Mouse (Mus musculus) macrophage (primary cell): ENCODE results near the gene Nr1d1. TPM values are rescaled to one million over a fixed set of nuclear protein-coding genes. Genes with fewer than 3 reads are reported as not detected.
A peak's percentile ranks its signal among the peaks of the same experiment; 100 is the strongest.

Experiments used
- H3K27ac ChIP-seq: fragments of 350-480 bp; formaldehyde crosslinking; 2 replicates; pipeline ENCODE4 v1.9.0; 2021
- H3K36me3 ChIP-seq: fragments of 350-480 bp; formaldehyde crosslinking; 2 replicates; pipeline ENCODE4 v1.9.0; 2021; ENCODE audit errors: inconsistent target
- H3K4me3 ChIP-seq: fragments of 350-480 bp; formaldehyde crosslinking; 2 replicates; pipeline ENCODE4 v1.9.0; 2021; ENCODE audit errors: inconsistent target
- H3K79me2 ChIP-seq: fragments of 350-480 bp; formaldehyde crosslinking; 2 replicates; pipeline ENCODE4 v1.9.0; 2021; ENCODE audit errors: inconsistent target
- WGBS: methylation state at CpG from one replicate; pipeline ENCODE4 v1.1.7; 2026; ENCODE audit warnings: inconsistent platforms; ENCODE audit not compliant: missing documents; 5-methylcytosine and 5-hydroxymethylcytosine counted together
- polyA plus RNA-seq: library from polyadenylated mRNA; stranded (reverse); fragments of 250-400 nt; gene quantifications from 3 replicates; pipeline ENCODE4 v1.2.4, GENCODE M21; 2018; ENCODE audit warnings: inconsistent platforms
- total RNA-seq, 78 experiments: library from RNA; depleted of rRNA; stranded (reverse); fragments of 250-400 nt; gene quantifications; 1 replicate in 9 of 78; 2 replicates in 24 of 78; 3 replicates in 43 of 78; 4 replicates in 2 of 78; pipeline ENCODE4 v1.2.4; 2018; ENCODE audit warnings: inconsistent platforms in 56 of 78

The Nr1d1 gene
- 10 to 100 TPM in 3 of 26 experiments, 1 to 10 TPM in 19, under 1 TPM in 2, not detected in 2; 0.22 to 19.5 (median 1.8) TPM for total RNA-seq (2018; cell fraction: chromatin; rRNA removed)
- 10 to 100 TPM in 3 of 26 experiments, 1 to 10 TPM in 22, under 1 TPM in 1; 0.80 to 16.2 (median 2.0) TPM for total RNA-seq (2018; cell fraction: cytosol; rRNA removed)
- 10 to 100 TPM in 6 of 26 experiments, 1 to 10 TPM in 14, under 1 TPM in 6; 0.30 to 28.5 (median 1.6) TPM for total RNA-seq (2018; cell fraction: nucleus; rRNA removed)
- 3.0 to 7.6 TPM (median 4.9 TPM) in 3 replicates for polyA plus RNA-seq

DNA sequence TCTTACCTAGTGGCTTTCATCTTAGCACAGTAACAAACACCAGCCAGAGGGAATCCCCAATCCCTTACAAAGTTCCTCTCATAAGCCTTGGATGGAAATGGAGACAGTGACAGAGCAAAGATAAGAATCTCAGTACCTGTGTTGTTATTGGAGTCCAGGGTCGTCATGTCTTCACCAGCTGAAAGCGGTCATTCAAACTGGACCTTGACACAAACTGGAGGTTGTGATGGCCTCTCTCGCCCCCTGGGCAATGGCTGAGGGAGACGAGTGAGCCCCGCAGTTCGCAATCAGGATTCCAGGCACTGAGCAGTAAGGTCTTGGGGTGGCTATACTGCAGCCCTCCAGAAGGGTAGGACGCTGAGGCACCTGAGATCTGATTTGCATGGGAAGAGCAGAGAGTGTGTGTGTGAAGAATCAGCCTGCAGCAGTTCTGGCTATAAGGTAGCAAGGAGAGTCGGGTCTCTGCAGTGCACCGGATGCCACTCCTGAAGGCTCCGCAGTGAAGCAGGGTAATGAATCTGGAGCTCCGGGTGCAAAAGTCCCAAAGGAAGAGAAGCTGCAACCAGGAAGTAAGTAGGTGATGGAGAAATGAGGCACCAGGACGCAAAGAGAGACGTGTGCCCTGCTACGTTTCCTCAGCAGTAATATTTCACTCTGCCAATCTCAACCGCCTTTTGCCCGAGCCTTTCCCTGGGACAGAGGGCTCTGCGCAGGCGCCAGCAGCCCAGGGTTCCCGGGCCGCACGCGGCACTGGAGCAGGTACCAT, at the start of gene Nr1d1:
Nr1d1 (minus strand) TSS at position 752 of the 766 bp plus-strand sequence.
- H3K79me2 ChIP-seq = no peaks in the 10 kb centered on the region
- WGBS = 0% methylated on average over 22 of the region's 22 CpGs

DNA sequence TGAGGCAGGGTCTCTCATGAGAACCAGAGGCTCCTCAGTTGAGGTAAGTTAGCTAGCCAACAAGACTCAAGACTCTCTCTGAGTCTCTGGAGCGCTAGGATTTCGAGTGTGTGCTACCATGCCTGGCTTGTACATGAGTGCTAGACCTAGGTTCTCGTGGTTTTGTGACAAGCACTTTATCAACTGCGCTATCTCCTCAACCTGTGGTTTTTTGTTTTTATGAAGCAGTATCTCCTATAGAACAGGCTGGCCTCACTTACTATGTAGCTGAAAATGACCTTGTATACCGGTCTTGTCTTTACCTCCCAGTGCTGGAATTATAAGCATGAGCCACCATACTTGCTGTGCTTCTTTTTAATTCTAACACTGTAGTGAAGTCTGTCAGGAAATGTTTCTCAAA, 45.8 kb upstream of the Nr1d1 start:
- WGBS = 89% methylated on average over 5 of the region's 5 CpGs
- H3K36me3 ChIP-seq = peaks cover 54% of the 10 kb centered on the region
- no peak overlapping the region for H3K27ac ChIP-seq
- no peak overlapping the region for H3K4me3 ChIP-seq
- H3K79me2 ChIP-seq = peaks cover 86% of the 10 kb centered on the region

More for the DNA sequence above, at the start of gene Nr1d1:
- peak within 1 kb of the TSS; percentile 73 for H3K4me3 ChIP-seq
- H3K36me3 ChIP-seq = peaks cover 16% of the 10 kb centered on the region; the same call in 1 of the 2 replicates
- peak within 1 kb of the TSS; percentile 93 for H3K27ac ChIP-seq

DNA sequence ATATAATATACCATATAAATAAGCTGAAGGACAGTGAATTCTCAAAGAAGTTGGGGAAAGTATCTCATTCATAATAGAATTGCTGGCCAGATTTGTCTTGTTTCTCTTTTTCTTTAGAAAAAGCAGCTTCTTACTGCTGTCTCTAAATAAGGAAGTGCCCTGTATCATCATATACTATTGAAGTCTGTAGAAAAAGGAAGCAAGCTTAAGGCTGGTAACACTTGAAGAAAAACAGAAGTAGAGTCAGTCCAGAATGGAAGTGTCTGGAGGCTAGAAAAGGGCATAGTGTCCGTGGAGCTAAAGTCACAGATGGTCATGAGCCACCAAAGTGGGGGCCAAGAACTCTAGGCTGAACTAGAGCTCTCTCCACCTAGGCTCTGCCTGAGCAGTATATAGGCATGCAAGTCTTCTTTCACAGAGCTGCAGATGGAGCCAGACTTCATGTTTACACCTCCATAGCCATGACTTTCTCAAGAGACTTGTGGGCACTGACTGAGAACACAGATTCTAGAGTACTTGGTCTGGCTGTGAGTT, 41.6 kb upstream of the Nr1d1 start:
- WGBS = 0% methylated on average over 1 of the region's 1 CpGs
- H3K4me3 ChIP-seq = no peak overlapping the region
- H3K79me2 ChIP-seq = peaks cover 84% of the 10 kb centered on the region
- peak overlapping the region; percentile 66 for H3K27ac ChIP-seq
- peaks cover 14% of the 10 kb centered on the region; the same call in 1 of the 2 replicates for H3K36me3 ChIP-seq

DNA sequence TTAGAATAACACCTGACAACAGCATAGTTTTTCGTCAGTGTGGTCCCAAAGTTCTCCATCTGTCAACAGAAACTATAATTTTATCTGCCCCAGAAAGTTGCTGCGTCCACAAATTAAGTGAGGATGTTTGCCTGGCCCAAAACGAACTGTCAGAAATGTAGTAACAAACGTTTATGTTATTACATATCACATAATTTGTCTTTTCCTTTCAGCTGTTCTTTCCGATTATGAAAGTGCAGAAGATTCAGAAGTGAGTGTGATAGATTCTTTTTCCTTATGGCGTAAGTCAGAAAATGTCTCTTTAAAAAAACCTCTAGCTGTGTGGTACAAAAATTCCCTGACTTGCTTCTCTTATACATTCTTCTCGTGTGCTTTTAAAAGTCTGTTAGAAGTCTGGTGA, 35.6 kb upstream of the Nr1d1 start:
- peaks cover 1% of the 10 kb centered on the region for H3K36me3 ChIP-seq
- WGBS = 75% methylated on average over 7 of the region's 7 CpGs
- peaks cover 66% of the 10 kb centered on the region for H3K79me2 ChIP-seq
- H3K4me3 ChIP-seq = peak overlapping the region; percentile 80
- H3K27ac ChIP-seq = peak overlapping the region; percentile 47

DNA sequence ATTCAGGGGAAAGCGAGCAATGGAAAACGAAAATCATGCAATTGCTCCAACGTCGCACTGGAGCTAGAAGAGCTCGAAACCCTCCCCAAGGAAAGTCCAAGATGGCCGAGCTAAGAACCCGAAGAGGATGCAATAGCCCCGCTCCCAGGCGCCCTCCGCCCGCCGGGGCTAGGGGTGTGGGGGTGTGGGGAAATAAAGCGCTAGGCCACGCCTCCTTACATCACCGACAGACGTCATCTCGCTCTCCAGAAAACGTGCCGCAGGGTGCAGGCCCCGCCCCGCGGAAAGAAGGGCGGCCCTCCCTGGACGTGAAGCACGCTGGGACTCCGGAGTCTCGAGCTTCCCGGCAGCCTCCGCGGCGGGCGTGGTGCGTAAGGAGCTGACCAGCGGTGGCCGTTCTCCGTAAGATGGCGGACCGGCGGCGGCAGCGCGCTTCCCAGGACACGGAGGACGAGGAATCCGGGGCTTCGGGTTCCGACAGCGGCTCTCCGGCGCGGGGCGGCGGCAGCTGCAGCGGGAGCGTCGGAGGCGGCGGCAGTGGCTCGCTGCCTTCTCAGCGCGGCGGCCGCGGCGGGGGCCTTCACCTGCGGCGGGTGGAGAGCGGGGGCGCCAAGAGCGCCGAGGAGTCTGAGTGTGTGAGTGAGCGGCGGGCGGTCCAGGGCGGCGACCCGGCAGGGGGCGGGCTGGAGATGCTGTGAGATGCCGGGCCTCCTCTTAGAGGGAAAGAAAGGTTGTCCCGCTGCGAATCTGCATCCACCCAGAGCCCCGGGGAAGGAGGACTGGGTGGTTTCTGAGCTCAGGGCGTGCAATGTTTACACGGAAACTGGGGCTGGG, 34.5 kb upstream of the Nr1d1 start:
- Histone ChIP-seq H3K27ac (peak overlapping the region; percentile 61), H3K79me2 (peaks cover 65% of the 10 kb centered on the region), H3K4me3 (peak overlapping the region; percentile 80), H3K36me3 (peaks cover 12% of the 10 kb centered on the region)
- under 1% methylated on average over 84 of the region's 84 CpGs for WGBS

DNA sequence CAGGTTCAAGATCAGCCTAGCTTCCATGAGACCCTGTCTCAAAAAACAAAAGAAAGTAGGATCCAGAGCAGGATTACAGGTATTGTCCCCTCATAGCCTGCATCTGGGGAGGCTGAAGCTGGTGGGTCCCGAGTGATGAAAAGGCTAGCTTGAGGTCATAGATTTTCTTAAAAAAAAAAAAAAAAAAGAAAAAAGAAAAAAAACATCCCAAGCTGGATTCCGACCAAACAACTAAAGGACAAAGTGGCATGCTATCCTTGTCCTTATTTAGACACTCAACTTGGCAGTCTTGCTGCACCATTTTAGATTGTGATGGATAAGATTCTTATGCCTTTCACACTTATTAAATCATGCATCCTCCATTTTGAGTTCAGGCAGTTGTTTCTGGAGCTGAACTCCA, 33.3 kb upstream of the Nr1d1 start:
- Histone ChIP-seq H3K36me3 (peaks cover 19% of the 10 kb centered on the region), H3K79me2 (peaks cover 55% of the 10 kb centered on the region), H3K4me3 (no peak overlapping the region), H3K27ac (no peak overlapping the region)
- WGBS = 91% methylated on average over 2 of the region's 2 CpGs

DNA sequence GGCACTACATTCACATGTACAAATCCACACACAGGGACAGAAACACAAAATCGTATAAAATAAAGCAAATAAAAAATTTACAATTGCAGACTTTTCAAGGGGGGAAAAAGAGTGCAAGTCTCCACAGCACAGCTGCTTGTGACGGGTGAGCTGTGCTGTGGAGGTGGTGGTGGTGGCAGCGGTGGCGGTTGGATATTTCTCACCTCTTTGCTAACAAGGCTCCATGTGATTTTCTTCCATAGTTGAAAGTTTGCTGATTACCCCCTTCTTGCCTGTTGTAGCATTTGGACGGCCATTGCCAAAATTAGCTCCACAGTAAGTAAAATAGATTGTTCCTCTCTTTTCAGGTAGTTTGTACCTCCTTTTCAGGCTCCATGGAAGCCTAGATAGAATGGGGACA, 29.5 kb upstream of the Nr1d1 start, which contains the start of gene Casc3:
Casc3 (plus strand) TSS at position 301 of the 400 bp plus-strand sequence.
- 86% methylated on average over 4 of the region's 5 CpGs for WGBS
- peaks cover 36% of the 10 kb centered on the region for H3K36me3 ChIP-seq
- peaks cover 50% of the 10 kb centered on the region for H3K79me2 ChIP-seq
- H3K27ac ChIP-seq = no peak within 1 kb of the TSS
- H3K4me3 ChIP-seq = no peak within 1 kb of the TSS

DNA sequence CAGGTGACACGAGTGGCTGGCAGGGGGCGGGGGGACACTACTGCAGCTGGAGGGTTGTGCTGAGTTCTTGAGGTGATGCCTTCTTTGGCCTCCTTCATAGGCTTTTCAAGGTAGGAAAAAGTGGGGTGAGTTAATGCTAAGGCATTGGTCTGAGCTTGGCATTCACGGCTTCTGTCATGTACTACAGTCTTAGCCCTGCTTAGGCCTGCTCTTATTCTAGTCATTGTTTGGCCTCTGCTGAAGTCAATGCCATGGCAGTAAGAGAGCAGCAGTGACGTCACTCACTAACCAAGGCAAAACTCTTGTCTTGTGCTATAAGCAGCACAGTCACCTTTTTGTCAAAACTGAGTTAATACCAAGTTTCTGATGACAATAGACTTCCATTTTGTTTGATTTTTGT, 22.8 kb upstream of the Nr1d1 start:
- no peak overlapping the region for H3K4me3 ChIP-seq
- no peak overlapping the region for H3K27ac ChIP-seq
- 70% methylated on average over 4 of the region's 4 CpGs for WGBS
- peaks cover 18% of the 10 kb centered on the region for H3K36me3 ChIP-seq
- peaks cover 64% of the 10 kb centered on the region for H3K79me2 ChIP-seq

DNA sequence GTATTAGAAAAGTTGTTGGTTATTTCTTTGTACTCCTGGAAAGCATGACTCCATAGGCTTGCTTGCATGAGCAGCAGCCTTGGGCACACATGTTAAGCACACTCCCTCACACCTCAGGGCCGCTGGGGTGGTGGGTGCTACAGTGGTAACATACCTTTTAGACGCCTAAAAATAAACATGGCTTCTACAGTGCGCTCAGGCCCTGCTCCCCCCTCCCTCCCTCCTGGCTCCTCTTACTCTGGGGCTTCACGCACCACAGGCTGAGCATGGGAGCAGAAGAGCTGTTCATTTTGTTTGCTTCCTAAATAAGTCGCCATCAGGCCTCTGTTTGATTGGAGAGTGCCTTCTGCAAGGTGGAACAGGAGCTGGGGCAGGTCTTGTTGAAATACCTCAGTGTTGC, 22.2 kb upstream of the Nr1d1 start:
- peak overlapping the region; percentile 81 for H3K4me3 ChIP-seq
- no peak overlapping the region for H3K27ac ChIP-seq
- peaks cover 63% of the 10 kb centered on the region for H3K79me2 ChIP-seq
- 15% methylated on average over 5 of the region's 5 CpGs for WGBS
- H3K36me3 ChIP-seq = peaks cover 15% of the 10 kb centered on the region

DNA sequence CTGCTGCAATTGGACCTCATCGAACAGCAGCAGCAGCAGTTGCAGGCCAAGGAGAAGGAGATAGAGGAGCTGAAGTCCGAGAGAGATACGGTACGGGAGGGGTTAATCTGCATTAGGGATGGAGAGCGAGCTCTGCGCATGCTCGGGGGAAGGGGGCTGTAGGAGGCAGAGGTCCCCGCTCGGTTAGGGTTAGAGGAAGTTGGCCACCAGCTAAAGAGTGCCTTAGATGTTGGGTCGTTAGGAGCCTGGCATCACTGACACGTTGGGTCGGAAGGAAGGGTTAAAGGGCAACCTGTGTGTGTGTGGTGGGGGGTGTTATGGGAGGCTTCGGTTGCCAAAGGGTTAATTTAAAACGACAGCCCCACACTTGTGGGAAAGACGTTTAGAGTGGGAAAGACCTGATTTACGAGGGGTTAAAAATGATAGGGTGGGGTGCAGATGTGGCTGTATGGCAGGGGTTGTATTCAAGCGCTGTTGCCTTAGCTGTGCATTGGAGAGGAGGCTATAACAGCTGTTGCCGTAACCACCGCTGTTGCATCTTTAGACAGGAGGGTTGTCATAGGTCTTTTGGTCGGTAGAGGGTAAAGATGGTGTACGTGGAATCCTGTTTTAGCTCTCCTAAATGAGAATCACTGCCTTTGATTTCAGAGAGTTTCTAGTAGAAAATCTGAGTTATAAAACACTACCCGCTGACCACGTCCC, 21.5 kb upstream of the Nr1d1 start:
- 4% methylated on average over 23 of the region's 23 CpGs for WGBS
- peak overlapping the region; percentile 50 for H3K27ac ChIP-seq
- H3K79me2 ChIP-seq = peaks cover 56% of the 10 kb centered on the region
- H3K4me3 ChIP-seq = peak overlapping the region; percentile 81
- H3K36me3 ChIP-seq = peaks cover 15% of the 10 kb centered on the region

DNA sequence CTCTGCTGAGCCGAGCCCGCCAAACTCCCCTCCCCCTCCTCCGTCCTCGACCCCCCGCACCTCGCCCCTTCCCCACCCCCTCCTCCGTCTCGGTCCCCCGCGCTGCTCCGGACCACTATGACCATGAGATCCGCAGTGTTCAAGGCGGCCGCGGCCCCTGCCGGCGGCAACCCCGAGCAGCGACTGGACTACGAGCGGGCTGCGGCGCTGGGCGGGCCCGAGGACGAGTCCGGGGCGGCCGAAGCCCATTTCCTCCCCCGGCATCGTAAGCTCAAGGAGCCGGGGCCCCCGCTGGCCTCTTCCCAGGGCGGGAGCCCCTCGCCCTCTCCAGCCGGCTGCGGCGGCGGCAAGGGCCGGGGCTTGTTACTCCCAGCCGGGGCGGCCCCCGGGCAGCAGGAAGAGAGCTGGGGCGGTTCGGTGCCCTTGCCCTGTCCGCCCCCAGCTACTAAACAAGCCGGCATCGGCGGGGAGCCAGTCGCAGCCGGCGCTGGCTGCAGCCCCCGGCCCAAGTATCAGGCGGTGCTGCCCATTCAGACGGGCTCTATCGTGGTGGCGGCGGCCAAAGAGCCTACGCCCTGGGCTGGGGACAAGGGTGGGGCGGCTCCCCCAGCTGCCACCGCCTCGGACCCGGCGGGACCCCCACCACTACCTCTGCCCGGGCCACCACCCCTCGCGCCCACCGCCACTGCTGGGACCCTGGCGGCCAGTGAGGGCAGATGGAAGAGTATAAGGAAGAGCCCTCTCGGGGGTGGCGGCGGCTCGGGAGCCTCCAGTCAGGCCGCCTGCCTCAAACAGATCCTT, 20.8 kb upstream of the Nr1d1 start:
- WGBS = under 1% methylated on average over 71 of the region's 74 CpGs
- Histone ChIP-seq H3K27ac (peak overlapping the region; percentile 50), H3K4me3 (peak overlapping the region; percentile 81), H3K79me2 (peaks cover 49% of the 10 kb centered on the region), H3K36me3 (peaks cover 15% of the 10 kb centered on the region)

DNA sequence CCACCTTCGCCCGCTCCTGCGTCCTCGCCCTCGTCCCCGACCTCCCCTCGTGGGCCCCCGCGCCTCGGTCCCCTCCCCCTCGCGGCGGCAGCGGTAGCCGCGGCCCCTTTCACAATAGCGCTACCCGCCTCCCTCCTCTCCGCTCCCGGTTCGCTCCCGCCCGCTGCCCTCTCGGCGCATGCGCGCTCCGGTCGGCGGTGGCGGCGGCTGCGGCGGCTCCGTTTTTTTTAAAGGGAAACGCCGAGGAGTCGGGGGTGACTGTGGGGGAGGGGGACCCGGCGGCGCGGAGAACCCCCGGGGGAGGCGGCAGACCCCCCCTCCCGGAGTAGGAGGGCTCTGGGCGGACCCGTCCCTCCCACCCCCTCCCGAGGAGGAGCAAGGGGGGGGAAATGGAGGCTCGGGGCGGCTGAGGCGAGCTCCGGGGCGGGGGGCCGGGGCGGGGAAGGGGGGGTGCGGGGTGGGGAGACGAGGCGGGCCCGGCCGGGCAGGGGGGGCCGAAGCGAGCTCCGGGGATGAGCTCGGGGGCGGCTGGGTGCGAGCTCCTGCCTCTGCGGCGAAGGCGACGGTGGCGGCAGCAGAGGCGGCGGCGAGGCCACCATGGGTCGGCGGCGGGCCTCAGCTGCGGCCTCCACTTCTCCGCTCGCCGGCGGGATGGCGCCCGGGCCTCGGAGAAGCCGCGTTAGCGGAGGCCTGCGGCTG, 20.0 kb upstream of the Nr1d1 start, which contains the start of gene Msl1:
Msl1 (plus strand) TSS at position 502 of the 699 bp plus-strand sequence.
- under 1% methylated on average over 36 of the region's 89 CpGs for WGBS
- peak within 1 kb of the TSS; percentile 77 for H3K27ac ChIP-seq
- peak within 1 kb of the TSS; percentile 81 for H3K4me3 ChIP-seq
- peaks cover 10% of the 10 kb centered on the region for H3K36me3 ChIP-seq
- H3K79me2 ChIP-seq = peaks cover 41% of the 10 kb centered on the region
